Mouse (Mus musculus): ENCODE data around the gene Il2ra.
"Not testable (repeated sequence)": the region's sequence is repeated elsewhere in the genome, so short reads cannot be mapped to it uniquely, and the experiment has no call there.

The Il2ra gene

DNA sequence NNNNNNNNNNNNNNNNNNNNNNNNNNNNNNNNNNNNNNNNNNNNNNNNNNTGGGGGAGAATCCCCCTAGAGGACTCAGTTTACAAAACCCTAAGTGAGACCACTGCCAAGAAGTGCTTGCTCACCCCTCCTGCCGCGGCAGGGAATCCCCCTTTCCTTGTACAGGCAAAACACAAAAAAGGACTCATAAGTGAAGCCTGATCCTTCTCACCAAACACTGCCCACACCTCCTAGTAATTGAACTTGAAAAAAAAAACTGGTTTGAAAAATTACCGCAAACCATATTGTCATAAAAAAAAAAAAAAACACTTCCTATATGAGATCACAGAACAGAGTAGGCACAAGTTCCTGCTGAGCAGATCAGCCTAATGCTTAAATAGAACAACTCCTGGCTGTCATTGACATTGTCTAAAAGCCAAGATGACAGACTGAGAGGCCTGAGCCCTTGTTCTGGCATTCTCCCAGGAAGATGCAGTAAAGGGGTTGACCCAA, at the start of gene Il2ra:
Il2ra (plus strand) TSS at position 357 of the 491 bp plus-strand sequence.
- in situ Hi-C loops (cut with MboI, MseI), result loop anchor here (5.0 kb wide), 2 partner anchors 35 to 455 kb away; no protein-coding TSS in a partner anchor

DNA sequence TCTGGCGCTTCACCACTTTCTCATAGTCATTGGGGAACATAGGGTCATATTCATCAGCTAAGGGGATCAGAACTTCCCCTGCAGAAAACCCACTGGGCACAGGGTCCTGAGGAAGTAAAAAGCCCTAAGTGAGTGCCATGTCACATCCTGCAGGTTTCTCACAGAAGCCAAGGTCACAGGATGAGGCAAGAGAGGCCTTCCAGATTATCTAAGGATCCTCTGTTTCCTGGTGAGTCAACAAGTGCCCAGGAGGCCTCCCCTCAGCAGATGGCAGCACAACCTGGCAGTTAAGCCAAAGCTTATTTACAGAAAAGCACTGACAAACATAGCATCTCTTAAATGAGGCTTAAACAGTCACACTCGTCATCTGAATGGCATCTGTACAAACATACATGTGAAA, 45.9 kb upstream of the Il2ra start:
- in situ Hi-C loops (cut with MboI, MseI), result loop anchor here (10.0 to 25.0 kb wide), 2 partner anchors 88 to 816 kb away; partner anchors contain the start of gene Mindy3

DNA sequence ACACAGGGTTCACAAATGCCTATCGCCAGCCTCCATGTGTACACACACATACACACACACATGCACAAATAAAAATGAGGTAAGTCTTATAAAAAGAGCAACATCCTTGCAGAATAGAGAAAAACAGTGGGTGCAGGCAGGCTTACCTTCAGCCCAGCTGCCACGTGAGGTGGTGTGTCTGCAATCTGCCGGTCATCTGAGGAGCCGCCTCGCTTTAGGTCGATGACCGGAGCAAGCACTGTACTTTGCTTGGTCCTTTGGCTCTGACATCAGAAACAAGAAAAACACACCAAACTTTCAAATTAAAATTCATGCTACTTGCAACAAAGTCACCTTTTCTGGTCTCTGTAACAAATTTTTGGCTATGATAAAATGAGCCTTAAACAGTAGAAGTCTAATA, 44.7 kb upstream of the Il2ra start:
- in situ Hi-C loops (cut with MboI, MseI), result loop anchor here (10.0 to 25.0 kb wide), 2 partner anchors 87 to 814 kb away; partner anchors contain the start of gene Mindy3

DNA sequence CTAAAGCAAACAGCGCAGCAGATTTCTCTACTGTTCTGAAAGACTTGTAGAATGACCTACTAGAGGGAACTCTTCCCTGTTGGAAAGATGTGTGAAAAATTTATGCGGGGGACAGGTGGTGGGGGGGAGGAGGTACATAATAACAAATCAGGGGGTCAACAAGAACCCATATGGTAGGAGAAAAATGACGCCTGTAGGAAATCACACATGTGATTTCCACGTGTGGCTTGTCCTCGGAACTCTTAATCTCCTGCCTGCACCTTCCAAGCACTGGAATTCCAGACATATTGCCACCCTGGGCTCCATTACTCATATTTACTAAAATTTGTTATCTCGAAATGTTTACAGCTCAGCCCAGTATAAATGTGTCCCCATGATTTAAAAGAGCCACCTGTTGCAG, 40.8 kb upstream of the Il2ra start:
- in situ Hi-C loops (cut with MboI, MseI), result no loop called here

DNA sequence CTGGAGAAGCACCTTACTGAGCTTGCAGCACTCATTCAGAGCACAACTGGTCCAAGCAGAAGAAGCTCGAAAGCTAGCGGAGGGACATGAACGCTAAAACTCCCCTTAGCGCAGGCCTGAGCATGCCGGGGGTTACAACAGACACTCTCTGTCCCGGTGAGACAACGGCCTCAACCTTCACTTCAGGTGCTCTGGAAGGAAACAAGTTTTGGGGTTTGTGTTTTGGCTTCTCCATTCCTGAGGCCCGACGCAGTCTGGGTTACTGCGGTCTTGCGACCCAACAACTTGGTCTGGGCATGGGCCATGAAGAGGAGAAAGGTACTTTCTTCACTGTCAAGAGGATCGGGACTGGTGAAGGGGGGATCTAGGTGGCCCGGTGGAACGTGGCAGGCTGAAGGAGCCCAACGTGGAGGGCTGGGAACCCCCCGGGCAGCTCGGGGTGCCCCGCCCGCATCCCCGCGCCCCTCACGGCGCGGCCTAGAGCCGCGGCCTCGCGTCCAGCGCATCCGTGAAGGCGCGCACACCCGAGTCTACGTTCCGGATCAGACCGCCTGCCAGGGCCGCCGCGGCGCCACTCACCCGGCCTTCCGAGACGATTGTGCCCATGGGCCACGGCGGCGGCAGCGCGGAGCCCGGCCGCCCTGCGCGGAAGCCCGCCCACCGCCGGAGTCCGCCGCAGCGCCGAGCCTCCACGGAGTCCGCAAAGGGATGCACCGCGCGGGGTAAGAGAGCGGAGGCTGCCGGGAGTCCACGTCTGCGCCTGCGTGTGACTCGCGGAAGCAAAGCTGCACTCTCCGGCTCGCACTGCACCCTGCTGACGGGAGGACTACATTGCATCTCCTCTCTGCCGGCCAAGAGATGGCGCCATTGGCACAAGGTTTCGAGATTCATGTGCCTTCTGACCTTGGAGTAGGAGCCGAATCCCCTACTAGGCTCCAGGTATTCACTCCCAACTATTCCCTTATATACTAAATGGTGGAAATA, 39.8 kb upstream of the Il2ra start:
- in situ Hi-C loops (cut with MboI, MseI), result no loop called here

DNA sequence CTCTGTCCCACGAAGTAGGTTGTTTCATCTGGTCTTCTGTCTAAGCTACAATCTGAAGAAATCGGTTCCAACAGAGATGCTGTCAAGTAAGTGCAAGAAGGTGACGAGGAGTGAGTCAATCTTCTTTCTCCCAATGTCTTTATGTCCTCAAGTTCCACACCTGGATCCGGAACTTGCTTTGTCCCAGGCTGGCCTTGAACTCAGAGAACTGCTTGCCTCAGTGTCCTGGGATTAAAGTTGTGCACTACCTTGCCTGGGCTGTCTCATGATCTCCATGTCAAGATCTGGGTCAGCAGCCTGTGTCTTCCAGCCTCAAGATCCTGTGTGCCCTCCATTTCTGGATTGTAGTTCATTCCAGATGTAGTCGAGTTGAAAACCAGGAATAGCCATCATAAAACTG, 38.6 kb upstream of the Il2ra start, which contains the start of gene Rbm17:
Rbm17 (minus strand) TSS at position 101 of the 400 bp plus-strand sequence.
- in situ Hi-C loops (cut with MboI, MseI), result no loop called here

DNA sequence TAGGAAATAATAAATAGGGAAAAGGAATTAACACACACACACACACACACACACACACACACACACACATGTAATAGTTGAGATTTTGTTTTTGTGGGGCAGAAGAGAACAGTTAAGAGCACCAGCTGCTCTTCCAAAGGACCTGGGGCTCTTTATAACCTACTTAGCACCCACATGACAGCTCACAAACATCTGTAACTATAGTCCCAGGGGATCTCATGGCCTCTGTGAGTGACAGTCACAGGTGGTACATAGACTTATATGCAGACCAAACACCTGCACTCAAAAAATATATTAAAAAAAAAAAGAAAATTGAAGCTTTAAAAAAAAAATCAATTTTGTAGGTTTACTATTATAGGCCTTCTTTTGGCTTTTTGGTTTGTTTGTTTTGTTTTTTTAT, 37.7 kb upstream of the Il2ra start:
- in situ Hi-C loops (cut with MboI, MseI), result loop anchor here (5.0 kb wide), 1 partner anchor 37 kb away; the partner anchor contains the start of gene Il2ra

DNA sequence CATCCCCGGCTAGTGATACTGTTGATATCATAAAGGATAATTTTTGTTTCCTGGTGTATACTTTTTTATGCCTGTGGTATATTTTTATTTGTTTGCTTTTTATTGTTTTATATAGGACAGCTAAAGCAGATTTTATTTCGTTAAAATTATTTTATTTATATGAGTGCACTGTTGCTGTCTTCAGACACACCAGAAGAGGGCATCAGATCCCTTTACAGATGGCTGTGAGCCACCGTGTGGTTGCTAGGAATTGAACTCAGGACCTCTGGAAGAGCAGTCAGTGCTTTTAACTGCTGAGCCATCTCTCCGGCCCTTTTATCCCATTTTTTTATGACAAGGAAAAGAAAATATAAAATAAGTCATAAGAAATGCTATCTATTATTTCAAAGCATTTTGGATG, 35.9 kb upstream of the Il2ra start:
- in situ Hi-C loops (cut with MboI, MseI), result loop anchor here (5.0 kb wide), 1 partner anchor 36 kb away; the partner anchor contains the start of gene Il2ra

DNA sequence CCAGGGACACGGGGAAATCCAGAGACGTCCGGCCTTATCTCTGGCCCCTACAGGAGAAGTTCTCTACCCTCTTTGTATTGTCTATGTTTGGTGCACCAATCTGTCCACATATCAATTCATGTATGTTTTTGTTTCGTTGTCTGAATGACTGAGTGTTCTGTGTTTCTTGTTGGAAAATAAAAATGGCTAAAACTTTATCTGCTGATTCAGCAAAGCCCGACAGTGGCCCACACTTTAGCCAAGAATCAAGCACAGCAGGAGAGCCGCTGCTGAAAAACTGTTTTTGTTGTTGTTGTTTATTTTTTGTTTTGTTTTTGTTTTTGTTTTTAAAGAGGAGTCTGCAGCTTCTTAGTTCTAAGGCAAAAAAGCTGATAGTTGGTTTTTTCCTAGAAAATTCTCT, 29.7 kb upstream of the Il2ra start:
- in situ Hi-C loops (cut with MboI, MseI), result not testable (repeated sequence)

DNA sequence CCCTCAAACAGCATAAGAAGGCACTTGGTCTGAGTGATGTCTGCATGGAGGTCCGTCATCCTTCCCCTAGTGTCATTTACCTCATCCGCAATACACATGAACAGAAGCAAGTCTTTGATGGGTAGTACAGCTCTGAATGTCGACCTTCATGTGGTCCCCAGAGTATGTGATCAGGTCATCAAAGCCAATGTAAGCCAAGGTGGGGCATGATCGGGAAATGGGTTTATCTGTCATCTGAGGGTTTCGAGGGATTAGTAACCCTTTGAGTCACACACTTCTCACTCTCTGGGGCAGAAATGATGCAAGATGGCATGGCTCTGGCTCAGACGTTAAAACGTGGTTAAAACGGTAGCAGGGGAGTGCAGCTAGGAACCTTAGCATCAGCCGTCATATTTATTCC, 25.8 kb upstream of the Il2ra start:
- in situ Hi-C loops (cut with MboI, MseI), result no loop called here

DNA sequence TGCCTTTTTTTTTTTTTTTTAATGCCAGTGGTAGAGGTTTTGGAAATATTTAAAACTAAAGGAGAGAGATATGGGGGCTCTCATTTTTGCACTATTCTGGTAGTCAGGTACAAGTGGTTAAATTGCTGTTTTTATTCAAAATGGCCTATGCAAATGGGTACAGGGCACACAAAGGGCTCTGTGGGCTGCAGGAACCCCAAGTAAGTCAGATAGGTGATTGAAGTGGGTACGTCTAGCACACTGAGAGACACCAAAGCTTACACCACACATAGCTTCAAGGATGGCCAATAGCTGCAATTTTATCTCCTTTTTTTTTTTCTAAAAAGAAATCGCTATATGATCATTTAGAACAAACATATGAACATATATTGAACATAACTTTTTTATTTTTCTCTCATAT, 23.0 kb upstream of the Il2ra start:
- in situ Hi-C loops (cut with MboI, MseI), result no loop called here

DNA sequence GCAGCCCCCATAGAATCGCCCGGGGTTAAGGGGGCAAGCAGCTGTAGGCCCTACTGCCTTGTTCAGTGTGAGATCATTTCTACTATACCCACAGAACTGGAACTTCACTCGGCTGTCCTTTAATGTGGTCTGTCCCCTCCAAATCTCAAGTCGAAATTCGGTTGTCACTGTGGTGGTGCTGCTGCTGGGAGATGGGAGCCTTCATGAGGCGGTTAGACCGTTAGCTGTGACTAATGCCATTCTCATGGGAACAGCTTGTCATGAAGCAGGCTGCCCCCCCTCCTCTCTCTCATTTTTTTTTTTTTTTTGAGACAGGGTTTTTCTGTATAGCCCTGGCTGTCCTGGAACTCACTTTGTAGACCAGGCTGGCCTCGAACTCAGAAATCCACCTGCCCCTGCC, 19.4 kb upstream of the Il2ra start:
- in situ Hi-C loops (cut with MboI, MseI), result loop anchor here (10.0 kb wide), 1 partner anchor 1248 kb away; the partner anchor contains the start of gene Sfmbt2

DNA sequence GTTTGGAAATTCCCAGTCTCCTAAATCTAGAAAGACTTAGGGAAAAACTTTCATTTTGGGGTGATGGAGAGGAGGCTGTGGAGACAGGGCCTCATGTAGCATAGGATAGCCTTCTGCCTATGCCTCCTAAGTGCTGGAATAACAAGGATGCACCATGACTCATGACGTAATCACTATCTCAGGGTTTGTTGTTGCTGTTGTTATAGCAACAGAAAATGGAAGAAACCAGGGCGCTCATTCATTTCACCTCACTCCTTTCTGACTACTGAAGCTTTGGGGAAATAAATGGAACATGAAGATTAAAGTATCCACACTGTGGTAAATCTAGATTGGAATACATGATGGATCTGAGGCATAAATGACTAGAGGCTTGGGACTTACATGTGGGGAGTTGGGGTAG, 18.9 kb upstream of the Il2ra start:
- in situ Hi-C loops (cut with MboI, MseI), result loop anchor here (10.0 kb wide), 1 partner anchor 1249 kb away; the partner anchor contains the start of gene Sfmbt2

DNA sequence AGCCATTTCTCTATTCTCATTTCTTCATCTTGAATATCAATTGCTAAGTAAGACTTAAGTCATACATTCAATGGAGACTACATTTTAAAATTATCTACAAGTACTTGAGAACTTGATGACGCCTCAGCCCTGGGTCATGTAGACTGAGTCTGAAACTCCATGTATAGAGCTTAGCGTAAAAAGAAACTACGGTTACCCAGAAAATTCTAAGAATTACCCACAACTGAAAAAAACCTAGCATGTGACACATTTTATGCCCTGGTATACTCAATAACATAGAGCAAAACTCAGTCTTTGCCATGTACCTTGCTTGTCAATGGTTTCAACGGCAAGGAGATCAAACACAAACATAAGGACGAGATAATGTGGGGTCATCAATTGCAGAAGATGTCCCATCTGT, 16.7 kb upstream of the Il2ra start, which contains the start of gene Gm17490:
Gm17490 (minus strand) TSS at position 375 of the 400 bp plus-strand sequence.
- in situ Hi-C loops (cut with MboI, MseI), result loop anchor here (10.0 kb wide), 1 partner anchor 1251 kb away; the partner anchor contains the start of gene Sfmbt2

DNA sequence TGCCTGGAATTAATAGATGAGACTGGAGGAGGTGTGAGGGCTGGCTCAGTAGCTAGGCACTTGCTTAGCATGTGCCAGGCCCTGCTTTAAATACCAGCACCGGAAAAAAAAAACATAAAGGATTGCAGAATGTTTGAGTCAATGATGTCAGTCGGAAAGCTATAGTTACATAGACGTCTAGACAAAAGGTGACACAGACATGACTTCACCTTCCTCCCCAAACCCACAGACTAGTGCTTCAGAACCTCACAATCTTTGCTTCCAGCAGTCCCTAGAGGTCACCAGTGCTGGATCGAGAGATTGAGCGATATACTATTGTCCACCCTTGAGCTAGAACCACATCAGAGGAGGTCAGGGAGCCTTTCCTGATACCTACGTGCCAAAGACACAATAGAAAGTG, 7.6 kb upstream of the Il2ra start:
- in situ Hi-C loops (cut with MboI, MseI), result no loop called here

DNA sequence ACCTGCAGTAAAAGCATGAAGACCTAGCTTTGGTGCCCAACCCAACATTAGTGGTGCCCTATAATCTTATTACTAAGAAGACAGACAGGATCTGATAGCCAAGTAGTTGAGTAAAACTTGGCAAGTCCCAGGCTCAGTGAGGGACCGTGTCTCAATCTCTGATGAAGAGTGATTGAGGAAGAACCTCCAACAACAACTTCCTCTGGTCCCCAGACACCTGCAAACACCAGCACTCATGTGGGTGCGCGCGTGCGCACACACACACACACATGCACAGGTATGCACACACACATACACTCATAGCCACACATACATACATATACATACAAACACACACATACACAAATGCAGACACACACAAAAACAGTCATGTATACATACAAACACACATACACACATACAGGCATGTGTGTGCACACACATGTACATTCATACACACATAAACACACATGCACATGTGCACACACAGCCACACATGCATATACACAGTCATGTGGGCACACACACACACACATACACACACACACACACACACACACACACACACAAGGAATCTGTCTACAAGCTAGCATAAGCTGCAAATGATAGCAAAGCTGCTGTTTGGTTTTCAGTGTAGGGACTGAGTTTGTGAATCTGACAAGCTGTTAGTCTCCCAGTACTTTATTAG, 7.0 kb upstream of the Il2ra start:
- in situ Hi-C loops (cut with MboI, MseI), result no loop called here

DNA sequence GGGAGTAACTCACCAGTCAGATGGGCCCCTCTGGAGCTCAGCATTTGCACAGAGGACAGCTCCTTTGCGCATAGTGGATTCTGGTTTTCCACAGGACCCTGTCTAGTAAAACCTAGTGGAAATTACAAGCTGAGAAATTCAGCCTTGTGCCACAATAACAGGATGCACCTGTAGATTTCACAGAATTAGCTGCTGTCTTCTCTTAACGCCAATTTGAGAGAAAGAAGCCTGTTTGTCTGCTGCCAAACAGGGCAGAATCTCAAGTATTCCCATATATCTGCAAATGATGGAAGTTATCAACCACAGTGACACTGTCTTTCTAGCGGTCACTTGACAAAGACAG, 6.5 kb upstream of the Il2ra start:
- in situ Hi-C loops (cut with MboI, MseI), result no loop called here

DNA sequence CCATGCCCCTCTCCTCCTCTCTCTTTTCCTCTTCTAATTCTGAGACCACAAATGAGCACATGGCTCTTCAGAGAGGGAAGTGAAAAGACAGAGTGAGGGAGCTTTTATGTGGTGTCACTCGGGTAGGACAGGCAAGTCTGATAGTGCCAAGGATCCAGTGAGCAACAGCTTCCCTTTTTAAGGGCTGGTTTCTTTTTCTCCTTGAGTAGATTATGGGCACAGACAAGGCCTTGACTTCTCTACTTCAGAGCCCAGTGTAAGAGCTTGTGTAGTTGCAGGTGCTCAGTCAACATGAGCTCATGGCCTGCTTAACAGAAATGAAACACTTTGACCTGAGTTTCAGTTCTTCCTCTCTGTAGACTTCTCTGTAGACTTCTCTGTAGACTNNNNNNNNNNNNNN, 5.5 kb upstream of the Il2ra start:
- in situ Hi-C loops (cut with MboI, MseI), result no loop called here

DNA sequence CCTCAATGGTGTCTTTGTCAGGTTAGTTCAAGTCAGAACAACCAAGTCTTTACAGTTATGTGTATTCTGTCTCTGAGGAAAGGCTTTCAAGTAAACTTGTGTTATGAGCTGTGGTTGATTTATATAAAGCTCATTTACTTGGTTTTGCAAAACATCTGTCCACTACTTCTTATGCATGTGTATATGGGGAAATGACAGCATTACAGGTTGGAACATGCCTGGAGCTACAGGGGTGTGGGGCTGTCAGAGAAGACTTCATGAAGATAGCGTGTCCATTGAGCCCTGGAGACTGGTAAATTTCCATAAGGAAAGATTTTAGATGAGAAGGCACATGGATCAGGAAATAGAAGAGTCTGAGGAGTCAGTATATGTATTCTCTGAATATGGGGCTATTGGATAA, 1.4 kb downstream of the Il2ra start:
- in situ Hi-C loops (cut with MboI, MseI), result loop anchor here (5.0 kb wide), 2 partner anchors 37 to 457 kb away; no protein-coding TSS in a partner anchor

DNA sequence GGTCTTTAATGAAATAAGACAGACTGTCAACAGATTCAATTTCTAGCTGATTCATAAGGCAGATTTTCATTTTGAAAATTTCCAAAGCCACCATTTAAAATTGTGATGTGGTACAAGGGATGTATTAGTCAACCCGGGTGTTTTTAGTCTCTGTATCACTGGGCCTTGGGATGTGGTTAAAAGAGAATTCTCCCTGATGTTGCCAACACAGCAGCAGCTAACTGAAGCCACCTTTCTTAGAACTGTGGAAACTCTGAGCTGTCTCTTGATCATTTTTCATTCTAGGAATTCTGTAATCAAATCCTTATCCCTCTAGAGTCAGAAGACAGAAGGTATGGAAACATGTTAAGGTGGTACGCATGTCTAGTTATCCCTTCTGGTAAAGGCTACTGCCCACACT, 2.7 kb downstream of the Il2ra start:
- in situ Hi-C loops (cut with MboI, MseI), result no loop called here

DNA sequence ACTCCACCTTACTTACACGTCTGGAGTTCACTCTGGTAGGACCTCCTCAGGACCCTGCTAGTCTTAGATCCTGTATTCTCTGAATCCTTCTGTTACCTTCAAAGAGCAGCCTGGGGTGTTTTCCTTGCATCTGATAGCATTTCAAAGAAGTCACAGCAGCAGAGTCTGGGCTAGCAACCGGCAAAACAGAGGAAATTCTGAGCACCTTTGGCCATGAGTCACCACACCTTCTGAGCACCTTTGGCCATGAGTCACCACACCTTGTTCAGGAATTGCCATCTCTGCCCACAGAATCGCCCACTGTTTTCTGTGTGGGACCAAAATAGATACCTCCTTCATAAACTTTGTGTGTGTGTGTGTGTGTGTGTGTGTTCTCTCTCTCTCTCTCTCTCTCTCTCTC, 8.9 kb downstream of the Il2ra start:
- in situ Hi-C loops (cut with MboI, MseI), result no loop called here

DNA sequence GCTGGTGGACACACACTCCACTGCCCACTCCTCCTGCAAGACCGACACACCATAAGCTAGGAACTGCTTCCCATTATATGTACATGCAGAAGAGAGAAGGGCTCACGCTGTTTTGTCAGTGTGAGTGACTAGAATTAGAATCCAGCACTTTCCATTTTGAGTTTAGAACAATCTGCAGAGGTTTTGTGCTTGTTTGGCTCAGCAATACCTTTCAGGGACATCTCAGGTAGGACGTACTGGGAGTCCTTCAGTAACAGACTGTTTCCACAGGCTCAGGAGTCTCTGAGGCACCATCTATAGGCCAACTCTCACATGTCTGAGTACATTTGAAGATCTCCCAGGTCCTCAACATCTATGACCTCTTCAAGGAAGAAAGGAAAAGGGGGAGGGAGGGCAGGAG, 9.6 kb downstream of the Il2ra start:
- in situ Hi-C loops (cut with MboI, MseI), result no loop called here
